Mouse (Mus musculus): ENCODE measurements around the gene Gm7137.
"Not testable (repeated sequence)": the region's sequence is repeated elsewhere in the genome, so short reads cannot be mapped to it uniquely, and the experiment has no call there.

- TF ChIP-seq CTCF (IDR thresholded peaks at IDR 0.05; ENCODE audit: low read depth, low read length); EP300 (IDR thresholded peaks at IDR 0.05; ENCODE audit: insufficient read depth, low read depth, low read length); POLR2A (IDR thresholded peaks at IDR 0.05; ENCODE audit: insufficient read depth, low read length): not testable (repeated sequence)
These were observed 10.3 kb upstream of the Gm7137 start for GRCm38 (mm10) chr10:77798164-77798920.
